ENCODE assay signal across 34 mouse cellular contexts in the genomic region with DNA sequence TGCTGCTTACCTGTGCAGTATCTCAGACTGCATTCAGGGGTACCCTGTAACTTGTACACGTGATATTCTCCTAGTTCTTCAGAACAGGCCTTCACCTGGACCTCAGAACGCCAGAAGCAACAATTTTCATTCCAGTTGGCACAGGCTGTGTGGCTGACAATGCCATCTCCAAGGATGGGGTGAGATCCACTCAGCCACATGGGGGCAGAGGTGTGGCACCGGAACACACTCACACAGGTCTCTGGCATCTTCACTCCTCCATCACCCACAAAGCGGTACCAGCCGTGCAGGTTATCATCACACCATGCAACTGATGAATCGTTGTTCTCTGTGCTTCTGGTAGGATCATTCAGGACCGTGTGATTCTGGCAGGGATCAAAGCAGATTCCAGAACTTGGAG. TPM values are rescaled to one million over a fixed set of nuclear protein-coding genes. Genes with fewer than 3 reads are reported as not detected.
DNase-seq lines count a peak whose midpoint lies in the region; ATAC-seq and TF ChIP-seq lines count a peak whose summit lies in the region.
"Had no signal": no experiment of that assay in that cellular context is flagged by ENCODE, and none has a peak within 500 bp of the region (broad histone marks: within the 10 kb centered on the region; RNA-seq: fewer than 3 reads in every experiment).

No protein-coding gene starts in this region.

- H3K9me3 ChIP-seq in kidney, embryonic 14.5 days (ENCODE audit: control insufficient read depth, low read length) = no peaks in the 10 kb centered on the region
- H3K9me3 ChIP-seq in kidney, postnatal 0 days (replicated peaks; ENCODE audit: low read length) = no peaks in the 10 kb centered on the region
- H3K9me3 ChIP-seq in kidney, embryonic 15.5 days (replicated peaks) = no peaks in the 10 kb centered on the region
- H3K9me3 ChIP-seq in CH12.LX (replicated peaks; ENCODE audit: low read length) = no peaks in the 10 kb centered on the region
- H3K9me3 ChIP-seq: embryonic facial prominence, embryonic 12.5 days; embryonic facial prominence, embryonic 15.5 days; hindbrain, embryonic 10.5 days; hindbrain, embryonic 13.5 days had no signal

- no peak for TF ChIP-seq EP300 in CH12.LX (IDR thresholded peaks at IDR 0.05; ENCODE audit: low read length)

- TF ChIP-seq RAD21 in CH12.LX (IDR thresholded peaks at IDR 0.05; ENCODE audit: low read depth, low read length) = peak; percentile 15

- dilution Hi-C loops in CH12.LX (cut with MboI; ENCODE audit: extremely low pct_ligation_motif_present, extremely low pct_unique_long_range_greater_than_20kb, low sequenced_read_pairs) = no loop called here

- no peak overlapping the region for H3K4me2 ChIP-seq in kidney, embryonic 14.5 days (replicated peaks; ENCODE audit: low read depth, low read length)
- H3K4me2 ChIP-seq in kidney, postnatal 0 days (ENCODE audit: low read length) = no peak overlapping the region
- H3K4me2 ChIP-seq in kidney, embryonic 15.5 days = no peak overlapping the region
- H3K4me2 ChIP-seq in CH12.LX (ENCODE audit: insufficient read depth, low read depth, poor library complexity, severe bottlenecking) = no peak overlapping the region
- H3K4me2 ChIP-seq: embryonic facial prominence, embryonic 12.5 days; embryonic facial prominence, embryonic 15.5 days; heart, embryonic 11.5 days; hindbrain, embryonic 13.5 days had no signal

- peak; percentile 32; the same call in 1 of the 2 replicates for TF ChIP-seq CTCF in kidney, postnatal 0 days (IDR thresholded peaks at IDR 0.05; ENCODE audit: low read depth)
- TF ChIP-seq CTCF in CH12.LX (conservative IDR thresholded peaks at IDR 0.05 in 1 of 2, IDR thresholded peaks at IDR 0.05 in 1 of 2; ENCODE audit: low read depth in 2 of 2, low read length in 2 of 2) = peak in 1 of 2 experiments; percentile 19; a peak in 2 of 4 replicates

- peak; percentile 47 for DNase-seq in kidney, adult 18-20 months
- no peak for DNase-seq in kidney, postnatal 0 days (ENCODE audit: low spot score)
- DNase-seq in CH12.LX (ENCODE audit: extremely low read depth) = no peak
- DNase-seq in kidney, postnatal 14 days = peak; percentile 20
- no peak for DNase-seq in right cerebral cortex, postnatal 14 days
- DNase-seq in heart, adult 9 months (ENCODE audit: low spot score in 2 of 2) = no peak
- DNase-seq: adrenal gland, adult 2 months; adrenal gland, postnatal 14 days; B cell, adult 2 months; cerebellum, adult 11 months; cerebellum, adult 2 months; cerebellum, adult 9-11 months; cerebellum, postnatal 25 days; forebrain, postnatal 0 days; gastrocnemius, adult 2 months; gastrocnemius, postnatal 14 days; heart, adult 18-20 months had no signal

- ATAC-seq in kidney, embryonic 14.5 days (ENCODE audit: low FRiP score, low TSS enrichment) = no peak
- no peak for ATAC-seq in kidney, postnatal 0 days (replicated peaks; ENCODE audit: low FRiP score, low read depth)
- ATAC-seq in kidney, embryonic 15.5 days (replicated peaks; ENCODE audit: low FRiP score) = no peak
- ATAC-seq: forebrain, embryonic 14.5 days; forebrain, postnatal 0 days; hindbrain, embryonic 16.5 days had no signal

- H3K36me3 ChIP-seq in kidney, embryonic 14.5 days (ENCODE audit: control insufficient read depth, insufficient read depth, low read length) = no peaks in the 10 kb centered on the region
- no peaks in the 10 kb centered on the region for H3K36me3 ChIP-seq in kidney, postnatal 0 days (ENCODE audit: insufficient read depth, low read length)
- no peaks in the 10 kb centered on the region for H3K36me3 ChIP-seq in kidney, embryonic 15.5 days
- H3K36me3 ChIP-seq in CH12.LX (replicated peaks in 1 of 2; ENCODE audit: control insufficient read depth in 1 of 2, insufficient read depth in 1 of 2, low read length in 1 of 2) = no peaks in the 10 kb centered on the region
- H3K36me3 ChIP-seq: embryonic facial prominence, embryonic 12.5 days; embryonic facial prominence, embryonic 15.5 days; hindbrain, embryonic 10.5 days; hindbrain, embryonic 13.5 days had no signal

- 80% methylated on average over 7 of the region's 7 CpGs for WGBS in kidney, embryonic 14.5 days
- 78% methylated on average over 7 of the region's 7 CpGs for WGBS in kidney, postnatal 0 days
- WGBS in kidney, embryonic 15.5 days = 78% methylated on average over 7 of the region's 7 CpGs

- in situ Hi-C loops in CH12.LX (cut with MboI; ENCODE audit: low pct_ligation_motif_present, low pct_unique_long_range_greater_than_20kb, low sequenced_read_pairs) = no loop called here

- no peak overlapping the region for H3K9ac ChIP-seq in kidney, embryonic 14.5 days (ENCODE audit: low read depth, low read length)
- H3K9ac ChIP-seq in kidney, postnatal 0 days (ENCODE audit: low read depth, low read length) = no peak overlapping the region
- no peak overlapping the region for H3K9ac ChIP-seq in kidney, embryonic 15.5 days
- H3K9ac ChIP-seq in CH12.LX (ENCODE audit: insufficient read depth, low read depth) = no peak overlapping the region
- H3K9ac ChIP-seq: embryonic facial prominence, embryonic 12.5 days; embryonic facial prominence, embryonic 15.5 days; forebrain, postnatal 0 days; hindbrain, embryonic 13.5 days had no signal

- TF ChIP-seq POLR2A in CH12.LX (IDR thresholded peaks at IDR 0.05; ENCODE audit: low read depth, low read length) = no peak

- H3K4me3 ChIP-seq in kidney, embryonic 14.5 days (ENCODE audit: low read length) = no peak overlapping the region
- H3K4me3 ChIP-seq in kidney, postnatal 0 days (replicated peaks; ENCODE audit: low read depth, low read length) = no peak overlapping the region
- H3K4me3 ChIP-seq in kidney, embryonic 15.5 days (replicated peaks) = no peak overlapping the region
- no peak overlapping the region for H3K4me3 ChIP-seq in CH12.LX (replicated peaks in 1 of 3; ENCODE audit: low read depth in 2 of 3, low read length in 2 of 3, poor library complexity in 1 of 3)
- H3K4me3 ChIP-seq: embryonic facial prominence, embryonic 12.5 days; embryonic facial prominence, embryonic 15.5 days; gastrocnemius, adult 2 months; hindbrain, embryonic 10.5 days; hindbrain, embryonic 13.5 days had no signal

- no peaks in the 10 kb centered on the region for H3K79me2 ChIP-seq in CH12.LX (replicated peaks; ENCODE audit: control insufficient read depth, extremely low read depth, insufficient read depth, poor library complexity, severe bottlenecking)

- no peaks in the 10 kb centered on the region for H3K4me1 ChIP-seq in kidney, embryonic 14.5 days (ENCODE audit: control insufficient read depth, insufficient read depth, low read length)
- no peaks in the 10 kb centered on the region for H3K4me1 ChIP-seq in kidney, postnatal 0 days (replicated peaks; ENCODE audit: insufficient read depth, low read length)
- no peaks in the 10 kb centered on the region for H3K4me1 ChIP-seq in kidney, embryonic 15.5 days
- H3K4me1 ChIP-seq in CH12.LX (ENCODE audit: control insufficient read depth in 1 of 2, insufficient read depth in 2 of 2) = no peaks in the 10 kb centered on the region
- H3K4me1 ChIP-seq: embryonic facial prominence, embryonic 12.5 days; embryonic facial prominence, embryonic 15.5 days; hindbrain, embryonic 10.5 days; hindbrain, embryonic 13.5 days had no signal

- H3K27ac ChIP-seq in kidney, embryonic 14.5 days (ENCODE audit: low read depth, low read length) = no peak overlapping the region
- H3K27ac ChIP-seq in kidney, postnatal 0 days = no peak overlapping the region
- H3K27ac ChIP-seq in kidney, embryonic 15.5 days = no peak overlapping the region
- no peak overlapping the region for H3K27ac ChIP-seq in CH12.LX (ENCODE audit: insufficient read depth, low read depth)
- H3K27ac ChIP-seq: embryonic facial prominence, embryonic 12.5 days; embryonic facial prominence, embryonic 15.5 days; gastrocnemius, adult 2 months; hindbrain, embryonic 10.5 days; hindbrain, embryonic 13.5 days had no signal

- no peaks in the 10 kb centered on the region for H3K27me3 ChIP-seq in kidney, embryonic 14.5 days (ENCODE audit: control insufficient read depth, insufficient read depth, low read length)
- H3K27me3 ChIP-seq in kidney, postnatal 0 days (ENCODE audit: insufficient read depth, low read length) = no peaks in the 10 kb centered on the region
- H3K27me3 ChIP-seq in kidney, embryonic 15.5 days = no peaks in the 10 kb centered on the region
- H3K27me3 ChIP-seq in CH12.LX (replicated peaks) = peaks cover 69% of the 10 kb centered on the region
- H3K27me3 ChIP-seq: embryonic facial prominence, embryonic 12.5 days; embryonic facial prominence, embryonic 15.5 days; hindbrain, embryonic 13.5 days had no signal

TF ChIP-seq in CH12.LX, 34 proteins besides CTCF, POLR2A, EP300 and RAD21 (continues in another document):
- TF ChIP-seq CHD2 (IDR thresholded peaks at IDR 0.05; ENCODE audit: low read length) (no peak), SMC3 (IDR thresholded peaks at IDR 0.05; ENCODE audit: low read depth, low read length) (no peak), UBTF (IDR thresholded peaks at IDR 0.05; ENCODE audit: low read depth, low read length) (no peak), JUND (conservative IDR thresholded peaks at IDR 0.05; ENCODE audit: low read depth, low read length) (no peak), SIN3A (IDR thresholded peaks at IDR 0.05; ENCODE audit: low read length) (no peak), MXI1 (IDR thresholded peaks at IDR 0.05; ENCODE audit: low read depth, low read length) (no peak), ZNF384 (IDR thresholded peaks at IDR 0.05; ENCODE audit: low read depth, low read length) (no peak), RCOR1 (conservative IDR thresholded peaks at IDR 0.05; ENCODE audit: low read depth, low read length) (no peak), JUN (IDR thresholded peaks at IDR 0.05; ENCODE audit: insufficient read depth, low read depth, low read length) (no peak), KAT2A (IDR thresholded peaks at IDR 0.05; ENCODE audit: insufficient replicate concordance, low read length) (no peak), POLR2AphosphoS2 (IDR thresholded peaks at IDR 0.05; ENCODE audit: low read depth, low read length) (no peak), MYC (IDR thresholded peaks at IDR 0.05; ENCODE audit: low read depth, low read length) (no peak)

RNA-seq across cellular contexts. Expression of a gene that starts 4.9 kb away (rescaled TPM):
- polyA plus RNA-seq in kidney, embryonic 14.5 days (2014; fragmentation: Nextera tagmentation; extraction: Ambion mirVana) = not detected in 2 replicates
- 0.51 and 0.64 TPM in 2 replicates for polyA plus RNA-seq in kidney, postnatal 0 days (2015; fragmentation: Nextera tagmentation; extraction: Ambion mirVana)
- polyA plus RNA-seq in kidney, embryonic 15.5 days (2015; fragmentation: Nextera tagmentation; extraction: Ambion mirVana) = 0.14 TPM in 1 of 2 replicates, not detected in the other
- total RNA-seq in CH12.LX (2012; rRNA removed) (not detected in 2 replicates), CH12.LX (2014; rRNA removed) (not detected in 2 replicates)
- polyA plus RNA-seq in CH12.LX (2012; ENCODE audit: insufficient read length, low read depth) = not detected in 2 replicates
- total RNA-seq: adrenal gland, adult 2 months; adrenal gland, postnatal 14 days; common myeloid progenitor, adult 5-6 weeks; forebrain, postnatal 0 days; gastrocnemius, adult 2 months; gastrocnemius, postnatal 14 days; gastrocnemius, postnatal 4 days; heart, postnatal 25 days; MEL had no signal
- polyA plus RNA-seq: adrenal gland, adult 2 months; cerebellum, adult 2 months; embryonic facial prominence, embryonic 12.5 days; embryonic facial prominence, embryonic 15.5 days; forebrain, embryonic 11.5 days; forebrain, embryonic 14.5 days; forebrain, postnatal 0 days; heart, embryonic 11.5 days; heart, embryonic 14.5 days; heart, postnatal 0 days; hindbrain, embryonic 10.5 days; hindbrain, embryonic 13.5 days; hindbrain, embryonic 16.5 days had no signal

RNA-seq across cellular contexts. Expression of a gene that starts 24.9 kb away (rescaled TPM):
- polyA plus RNA-seq in kidney, embryonic 14.5 days (2014; fragmentation: Nextera tagmentation; extraction: Ambion mirVana) = 1.2 and 1.7 TPM in 2 replicates
- polyA plus RNA-seq in kidney, postnatal 0 days (2015; fragmentation: Nextera tagmentation; extraction: Ambion mirVana) = 131 and 133 TPM in 2 replicates
- polyA plus RNA-seq in kidney, embryonic 15.5 days (2015; fragmentation: Nextera tagmentation; extraction: Ambion mirVana) = 3.5 and 4.6 TPM in 2 replicates
- not detected in 2 replicates for total RNA-seq in CH12.LX (2012; rRNA removed)
- not detected in 2 replicates for total RNA-seq in CH12.LX (2014; rRNA removed)
- not detected in 2 replicates for polyA plus RNA-seq in CH12.LX (2012; ENCODE audit: insufficient read length, low read depth)
- total RNA-seq: adrenal gland, adult 2 months; adrenal gland, postnatal 14 days; common myeloid progenitor, adult 5-6 weeks; forebrain, postnatal 0 days; gastrocnemius, adult 2 months; gastrocnemius, postnatal 14 days; gastrocnemius, postnatal 4 days; heart, adult 18-20 months; heart, postnatal 25 days; MEL had no signal
- polyA plus RNA-seq: adrenal gland, adult 2 months; cerebellum, adult 2 months; embryonic facial prominence, embryonic 12.5 days; embryonic facial prominence, embryonic 15.5 days; forebrain, embryonic 11.5 days; forebrain, embryonic 14.5 days; forebrain, postnatal 0 days; frontal cortex, adult 2 months; heart, embryonic 11.5 days; heart, embryonic 14.5 days; heart, postnatal 0 days; hindbrain, embryonic 10.5 days; hindbrain, embryonic 13.5 days; hindbrain, embryonic 16.5 days had no signal

Comparison
In these comparisons a context has a peak if more than half of its experiments do, and no peak if none do; other contexts are left out.
1. DNase-seq: peak in kidney, adult 18-20 months (single experiment) and kidney, postnatal 14 days (single experiment); none in kidney, postnatal 0 days (single experiment), CH12.LX (single experiment), right cerebral cortex, postnatal 14 days (single experiment) and heart, adult 9 months (0 of 2).
2. RNA of a gene that starts 24.9 kb away (polyA plus RNA-seq): 131 to 133 TPM in kidney, postnatal 0 days; 3.5 to 4.6 TPM in kidney, embryonic 15.5 days, 1.2 to 1.7 TPM in kidney, embryonic 14.5 days and not detected in CH12.LX; every median in the first group is over 10 times any median in the second.